Mouse (Mus musculus) small intestine, adult 2 months (tissue): ENCODE measurements around the gene Bhlhe40. TPM values are rescaled to one million over a fixed set of nuclear protein-coding genes. Genes with fewer than 3 reads are reported as not detected.

Experiments used
- H3K27ac ChIP-seq: fragments of 200-500 bp; 2 replicates; pipeline ENCODE4 v1.5.1; 2012; ENCODE audit warnings: low read depth, low read length, control low read depth, inconsistent platforms; ENCODE audit not compliant: insufficient read depth
- H3K27me3 ChIP-seq: fragments of 200-500 bp; 2 replicates; pipeline ENCODE4 v1.6.1; 2012; ENCODE audit warnings: mild to moderate bottlenecking, moderate library complexity, low read length, inconsistent platforms; ENCODE audit not compliant: control insufficient read depth, insufficient read depth
- H3K36me3 ChIP-seq: fragments of 200-500 bp; 2 replicates; pipeline ENCODE4 v1.6.1; 2012; ENCODE audit warnings: mild to moderate bottlenecking, low read length, control low read depth, inconsistent platforms; ENCODE audit not compliant: control insufficient read depth, insufficient read depth
- H3K4me1 ChIP-seq: fragments of 200-500 bp; 2 replicates; pipeline ENCODE4 v1.6.1; 2012; ENCODE audit warnings: low read length, inconsistent platforms, mixed read lengths; ENCODE audit not compliant: control insufficient read depth, insufficient read depth, insufficient read length
- H3K4me3 ChIP-seq: fragments of 200-500 bp; 2 replicates; pipeline ENCODE4 v1.5.1; 2012; ENCODE audit warnings: low read depth, mild to moderate bottlenecking, control low read depth, inconsistent platforms, low read length, moderate library complexity
- CTCF ChIP-seq: fragments of 200-500 bp; IDR thresholded peaks from 2 replicates; pipeline ENCODE4 v1.5.1; 2012; ENCODE audit warnings: low read depth, mild to moderate bottlenecking, control low read depth, inconsistent platforms, low read length, moderate library complexity, mixed read lengths; ENCODE audit not compliant: insufficient replicate concordance, insufficient read length; ENCODE audit errors: extremely low read depth
- POLR2A ChIP-seq: fragments of 200-500 bp; IDR thresholded peaks from 2 replicates; pipeline ENCODE4 v1.6.1; 2012; ENCODE audit warnings: low read depth, mild to moderate bottlenecking, control low read depth, inconsistent platforms, low read length, moderate library complexity
- WGBS: fragments of 180-500 bp; shearing (Covaris S2); methylation state at CpG from one replicate; pipeline ENCODE4 v1.1.7; 2018; 5-methylcytosine and 5-hydroxymethylcytosine counted together
- polyA plus RNA-seq: library from polyadenylated mRNA; depleted of rRNA; stranded (reverse); fragments of >200 nt; gene quantifications from 2 replicates; pipeline ENCODE4 v1.2.3, GENCODE M21; 2012

Bhlhe40 gene
- polyA plus RNA-seq, 1 experiment, result 22.2 TPM

- WGBS, result 90% methylated on average over 7 of the region's 7 CpGs
- Histone ChIP-seq H3K27me3 (no peaks in the 10 kb centered on the region), H3K4me3 (no peak overlapping the region), H3K4me1 (peaks cover 2% of the 10 kb centered on the region; the same call in 1 of the 2 replicates), H3K36me3 (no peaks in the 10 kb centered on the region), H3K27ac (no peak overlapping the region)
- no peak for TF ChIP-seq CTCF
- no peak for TF ChIP-seq POLR2A
Measured at GRCm38 (mm10) chr6:108680503-108680902, 20.1 kb downstream of the Bhlhe40 start.

- H3K4me3 ChIP-seq, result no peak overlapping the region
- TF ChIP-seq POLR2A, result no peak
- no peak for TF ChIP-seq CTCF
- H3K4me1 ChIP-seq, result peaks cover 2% of the 10 kb centered on the region; the same call in 1 of the 2 replicates
- H3K27me3 ChIP-seq, result no peaks in the 10 kb centered on the region
- WGBS, result 57% methylated on average over 4 of the region's 4 CpGs
- H3K36me3 ChIP-seq, result no peaks in the 10 kb centered on the region
- H3K27ac ChIP-seq, result no peak overlapping the region
Measured at GRCm38 (mm10) chr6:108681084-108681483, 20.7 kb downstream of the Bhlhe40 start.

DNA sequence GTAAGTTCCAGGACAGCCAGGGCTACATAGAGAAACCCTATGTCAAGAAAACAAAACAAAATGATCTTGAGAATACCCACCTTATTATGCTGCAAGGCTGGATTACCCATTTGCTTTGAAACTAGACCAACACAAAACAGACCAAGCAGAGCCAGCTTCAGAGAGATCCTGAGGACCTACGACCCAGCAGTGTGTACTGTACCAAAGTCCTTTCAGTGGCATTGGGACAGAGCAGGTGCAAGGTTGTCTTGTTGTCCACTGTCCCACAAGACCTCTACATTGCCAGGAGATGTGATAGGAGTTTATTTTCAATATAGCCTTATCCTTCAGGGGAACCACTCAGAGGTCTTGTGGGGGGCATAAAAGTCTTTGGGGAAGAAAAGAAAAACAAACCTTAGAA lies 22.7 kb downstream of the Bhlhe40 start:
- no peaks in the 10 kb centered on the region for H3K36me3 ChIP-seq
- H3K4me3 ChIP-seq, result no peak overlapping the region
- 48% methylated on average over 1 of the region's 1 CpGs for WGBS
- no peak overlapping the region for H3K27ac ChIP-seq
- H3K4me1 ChIP-seq, result peaks cover 2% of the 10 kb centered on the region; the same call in 1 of the 2 replicates
- TF ChIP-seq CTCF (no peak), POLR2A (no peak)
- H3K27me3 ChIP-seq, result no peaks in the 10 kb centered on the region

GRCm38 (mm10) chr6:108684430-108684829 lies 24.0 kb downstream of the Bhlhe40 start:
- Histone ChIP-seq H3K27ac (no peak overlapping the region), H3K4me1 (peaks cover 9% of the 10 kb centered on the region), H3K36me3 (no peaks in the 10 kb centered on the region), H3K4me3 (no peak overlapping the region), H3K27me3 (no peaks in the 10 kb centered on the region)
- no peak for TF ChIP-seq CTCF
- TF ChIP-seq POLR2A, result no peak
- 82% methylated on average over 5 of the region's 5 CpGs for WGBS

DNA sequence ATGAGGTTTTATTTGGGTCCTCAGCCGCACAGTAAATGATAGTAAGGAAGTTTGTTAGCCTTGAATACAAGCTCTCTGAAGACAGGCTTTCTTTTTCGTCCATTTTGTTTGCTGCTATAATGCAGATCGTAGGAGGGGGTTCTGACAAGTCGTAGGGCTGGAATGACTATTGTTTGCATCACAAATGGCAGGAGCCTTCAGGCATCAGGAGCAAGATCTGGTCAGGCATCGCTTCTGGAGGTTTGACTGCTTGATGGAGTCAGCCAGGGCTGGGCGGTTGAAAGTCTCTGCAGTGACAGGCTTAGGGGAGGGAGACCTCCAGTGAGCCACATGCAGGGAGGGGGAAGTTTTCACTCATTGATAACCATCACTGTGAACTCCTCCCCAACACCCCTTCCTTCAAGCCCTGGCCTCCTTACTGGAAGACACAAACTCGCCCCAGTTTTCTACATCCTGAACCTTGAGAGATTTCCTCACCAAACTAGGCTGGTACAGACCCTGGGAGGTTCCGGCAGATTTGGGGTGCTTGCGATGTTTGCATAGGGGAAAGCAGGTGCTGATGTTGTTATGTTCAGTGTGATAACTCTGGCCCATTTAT lies 25.4 kb downstream of the Bhlhe40 start:
- no peaks in the 10 kb centered on the region for H3K27me3 ChIP-seq
- no peak overlapping the region for H3K27ac ChIP-seq
- TF ChIP-seq POLR2A (no peak), CTCF (no peak)
- 86% methylated on average over 9 of the region's 9 CpGs for WGBS
- H3K4me1 ChIP-seq, result peaks cover 12% of the 10 kb centered on the region
- H3K36me3 ChIP-seq, result no peaks in the 10 kb centered on the region
- H3K4me3 ChIP-seq, result no peak overlapping the region

- 89% methylated on average over 3 of the region's 3 CpGs for WGBS
- Histone ChIP-seq H3K27ac (no peak overlapping the region), H3K36me3 (no peaks in the 10 kb centered on the region), H3K4me3 (no peak overlapping the region), H3K4me1 (peaks cover 10% of the 10 kb centered on the region), H3K27me3 (no peaks in the 10 kb centered on the region)
- TF ChIP-seq CTCF (no peak), POLR2A (no peak)
Measured at GRCm38 (mm10) chr6:108686930-108687329, 26.5 kb downstream of the Bhlhe40 start.

GRCm38 (mm10) chr6:108688344-108688743 lies 27.9 kb downstream of the Bhlhe40 start:
- Histone ChIP-seq H3K36me3 (no peaks in the 10 kb centered on the region), H3K4me1 (peaks cover 10% of the 10 kb centered on the region), H3K27ac (no peak overlapping the region), H3K4me3 (no peak overlapping the region), H3K27me3 (no peaks in the 10 kb centered on the region)
- no peak for TF ChIP-seq POLR2A
- TF ChIP-seq CTCF, result no peak
- WGBS, result 65% methylated on average over 5 of the region's 5 CpGs
